Mouse (Mus musculus) central nervous system, embryonic 14 days (tissue): ENCODE results near the gene Zic4. TPM values are rescaled to one million over a fixed set of nuclear protein-coding genes. Genes with fewer than 3 reads are reported as not detected.

ENCODE experiments used
- polyA plus RNA-seq: library from polyadenylated mRNA; depleted of rRNA; stranded (reverse); fragments of >200 nt; gene quantifications from 2 replicates; pipeline ENCODE4 v1.2.3, GENCODE M21; 2012; rRNA removed

The Zic4 gene
- 60.7 and 66.1 TPM in 2 replicates for polyA plus RNA-seq

DNA sequence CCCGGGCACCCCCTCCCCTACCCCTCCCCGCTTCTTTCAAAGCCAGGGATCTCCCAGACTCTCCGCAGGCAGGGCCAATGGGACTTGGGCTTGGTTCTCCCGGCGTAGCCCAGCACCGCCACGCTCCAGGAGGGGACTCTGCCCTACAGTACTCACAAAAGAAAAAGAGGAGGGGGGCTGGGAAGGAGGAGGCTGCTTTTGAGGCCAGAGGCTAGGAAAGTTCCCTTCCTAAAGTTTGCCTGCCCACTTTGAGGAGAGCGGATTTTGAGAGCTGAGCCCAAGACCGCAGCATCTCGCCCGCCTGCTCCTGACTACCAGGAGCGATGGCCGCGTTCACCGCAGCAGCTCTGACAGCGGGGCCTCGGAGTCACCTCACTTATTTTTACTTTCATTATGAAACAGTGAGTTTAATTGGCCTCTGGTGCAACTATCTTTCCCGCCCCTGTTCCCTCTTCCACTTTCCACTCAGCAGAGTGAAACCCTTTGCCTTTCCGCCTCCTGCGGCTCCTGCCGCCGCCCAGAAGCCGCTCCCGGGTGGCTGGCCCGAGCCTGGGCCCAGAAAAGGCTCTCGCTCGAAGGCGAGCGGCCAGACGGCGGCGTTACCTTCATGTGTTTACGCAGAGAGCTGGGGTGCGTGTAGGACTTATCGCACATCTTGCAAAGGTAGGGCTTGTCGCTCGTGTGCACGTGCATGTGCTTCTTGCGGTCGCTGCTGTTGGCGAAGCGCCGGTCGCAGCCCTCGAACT is at the start of gene Zic4:
Gene Zic4 (plus strand): TSS at position 558 of the 746 bp plus-strand sequence.

DNA sequence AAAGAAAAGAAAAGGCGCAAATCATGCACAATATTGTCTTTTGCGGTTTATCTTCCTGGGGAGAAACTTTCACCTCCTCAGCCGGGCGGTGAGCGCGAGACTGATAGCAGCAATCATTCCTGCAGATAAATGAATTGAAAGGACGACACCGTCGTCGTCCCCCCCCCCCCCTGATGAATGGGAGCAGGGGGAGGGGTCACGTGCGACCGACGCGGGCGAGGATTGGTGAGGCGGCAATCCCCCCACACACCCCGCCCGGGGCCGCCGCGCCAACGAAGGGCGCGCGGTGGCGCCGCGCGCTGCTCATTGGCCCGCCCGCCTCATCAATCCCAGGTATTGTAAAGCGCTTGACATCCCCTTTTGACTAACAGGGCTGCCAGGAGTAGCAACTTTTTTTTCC is 3.5 kb downstream of the Zic4 start, which contains the start of gene Zic1:
Gene Zic1 (minus strand): TSS at position 147 of the 400 bp plus-strand sequence.

Other genes starting within 250 kb of the Zic4 start
- gene Zic1, start 3.4 kb downstream of the Zic4 start, polyA plus RNA-seq = 439 and 446 TPM in 2 replicates